Mouse (Mus musculus) midbrain, embryonic 14.5 days (tissue): ENCODE results near the gene Nupr1. TPM values are rescaled to one million over a fixed set of nuclear protein-coding genes. Genes with fewer than 3 reads are reported as not detected.

Experiments
- ATAC-seq: fragments of 200-750 bp; cut with Nextera tagmentation; 2 replicates; pipeline ENCODE4 v1.8.0; 2017; ENCODE audit warnings: moderate number of reproducible peaks, moderate library complexity; ENCODE audit not compliant: low FRiP score, low TSS enrichment
- DNase-seq: peaks from one replicate; pipeline ENCODE4 v3.0.0-alpha.2; 2015
- H3K27ac ChIP-seq: fragments of 300-500 bp; sonication (generic); replicated peaks from 2 replicates; pipeline ENCODE4 v1.5.1; 2014; ENCODE audit warnings: mild to moderate bottlenecking, low read depth, low read length, moderate library complexity
- H3K27me3 ChIP-seq: fragments of 300-500 bp; sonication (generic); 2 replicates; pipeline ENCODE4 v1.6.1; 2014; ENCODE audit warnings: low read length, control low read depth, mixed read lengths; ENCODE audit not compliant: control insufficient read depth, insufficient read depth
- H3K36me3 ChIP-seq: fragments of 300-500 bp; sonication (generic); 2 replicates; pipeline ENCODE4 v1.6.1; 2014; ENCODE audit warnings: low read length, control low read depth; ENCODE audit not compliant: control insufficient read depth, insufficient read depth
- H3K4me1 ChIP-seq: fragments of 300-500 bp; sonication (generic); 2 replicates; pipeline ENCODE4 v1.6.1; 2014; ENCODE audit warnings: mild to moderate bottlenecking, antibody characterized with exemption, low read length, control low read depth; ENCODE audit not compliant: control insufficient read depth, insufficient read depth
- H3K4me2 ChIP-seq: fragments of 300-500 bp; sonication (generic); 2 replicates; pipeline ENCODE4 v1.6.1; 2014; ENCODE audit warnings: mild to moderate bottlenecking, low read length, moderate library complexity
- H3K4me3 ChIP-seq: fragments of 300-500 bp; sonication (generic); replicated peaks from 2 replicates; pipeline ENCODE4 v1.5.1; 2014; ENCODE audit warnings: low read depth, low read length
- H3K9ac ChIP-seq: fragments of 300-500 bp; sonication (generic); replicated peaks from 2 replicates; pipeline ENCODE4 v1.6.1; 2014; ENCODE audit warnings: mild to moderate bottlenecking, low read length, moderate library complexity
- H3K9me3 ChIP-seq: fragments of 300-500 bp; sonication (generic); 2 replicates; pipeline ENCODE4 v1.6.1; 2016; ENCODE audit warnings: low read length, control low read depth, mixed read lengths; ENCODE audit not compliant: control insufficient read depth
- WGBS: fragments of 180-500 bp; shearing (Covaris S2); extraction: QIAGEN DNeasy Blood & Tissue Kit; methylation state at CpG from one replicate; pipeline ENCODE4 v1.1.7; 2014; 5-methylcytosine and 5-hydroxymethylcytosine counted together
- microRNA-seq: library from miRNA; unstranded; fragments of <30 nt; microRNA quantifications from one replicate; pipeline ENCODE4, GENCODE M21; 2016
- polyA plus RNA-seq: library from polyadenylated mRNA; unstranded; fragments of >200 nt; fragmentation: Nextera tagmentation; extraction: Ambion mirVana; gene quantifications from 2 replicates; pipeline ENCODE4 v1.2.1, GENCODE M21; 2014

Gene Nupr1
- polyA plus RNA-seq, 1 experiment from 2014 or later: 5.8 TPM

DNA sequence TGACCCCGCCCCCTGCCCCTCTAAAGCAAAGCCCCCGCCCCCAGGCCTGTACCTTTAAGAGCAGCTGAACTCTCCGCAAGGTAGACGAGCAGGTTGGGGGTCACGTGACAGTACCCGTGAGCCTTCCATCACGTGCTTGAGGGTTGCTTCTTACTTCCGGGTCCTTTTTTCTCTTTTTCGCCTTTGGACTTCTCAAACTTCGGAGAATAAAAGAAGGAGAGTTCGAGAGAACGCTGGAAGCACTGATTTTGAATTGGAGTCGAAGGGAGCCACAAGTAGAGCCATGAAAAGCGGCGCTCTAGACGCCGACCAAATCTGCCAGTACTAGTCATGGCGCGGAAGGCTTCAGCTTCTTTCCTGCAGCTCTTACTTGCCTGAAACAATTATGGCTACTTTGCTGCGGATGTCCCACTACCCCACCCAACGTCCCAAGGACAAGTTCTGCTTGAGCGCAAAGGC is 47.4 kb downstream of the Nupr1 start:
- H3K27me3 ChIP-seq: no peaks in the 10 kb centered on the region
- H3K9me3 ChIP-seq: no peaks in the 10 kb centered on the region
- H3K9ac ChIP-seq: peak overlapping the region; percentile 56; the same call in 1 of the 2 replicates
- DNase-seq (peak; percentile 94), ATAC-seq (peak; percentile 88)
- peaks cover 8% of the 10 kb centered on the region for H3K36me3 ChIP-seq
- peak overlapping the region; percentile 88 for H3K27ac ChIP-seq
- peak overlapping the region; percentile 62 for H3K4me3 ChIP-seq
- peak overlapping the region; percentile 89 for H3K4me2 ChIP-seq
- WGBS: under 1% methylated on average over 22 of the region's 22 CpGs
- peaks cover 10% of the 10 kb centered on the region; the same call in 1 of the 2 replicates for H3K4me1 ChIP-seq

DNA sequence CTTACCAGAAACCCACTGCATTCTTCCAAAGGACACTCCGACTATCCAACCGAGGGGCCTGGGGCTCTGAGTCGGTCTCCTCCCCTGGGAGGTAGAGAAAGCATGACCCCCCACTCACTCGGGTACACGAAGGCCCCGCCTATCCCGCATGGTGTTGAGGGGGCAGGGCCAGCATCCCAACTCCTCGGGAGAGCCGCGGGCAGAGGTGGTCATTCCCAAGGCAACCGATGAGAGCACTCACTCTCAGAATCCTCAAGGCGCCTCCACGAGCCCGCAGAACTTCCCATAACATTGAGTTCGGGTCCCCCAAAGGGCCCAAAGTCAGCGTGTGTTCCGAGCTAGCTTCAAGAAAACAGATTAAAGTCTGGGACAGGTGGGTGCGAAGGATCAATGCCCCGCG is 47.9 kb downstream of the Nupr1 start:
- peak; percentile 49 for DNase-seq
- 2% methylated on average over 20 of the region's 20 CpGs for WGBS

DNA sequence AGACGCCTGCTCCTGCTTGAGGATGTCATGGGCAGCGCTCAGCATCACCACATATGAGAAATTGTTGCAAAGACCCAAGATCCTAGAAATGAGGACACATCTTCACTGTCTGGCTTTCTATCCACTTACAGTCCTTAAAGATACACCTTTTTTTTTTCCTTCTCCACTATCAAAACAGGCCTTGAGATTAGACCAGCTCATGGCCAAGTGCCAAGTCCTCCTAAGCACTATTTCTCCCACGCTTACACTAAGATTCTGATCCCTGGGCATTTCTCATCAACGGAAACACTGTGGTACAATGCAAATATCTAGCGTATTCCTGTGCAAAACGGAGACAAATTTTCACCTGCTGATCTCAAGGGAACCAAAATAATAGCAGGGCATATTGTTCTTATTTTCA is 49.0 kb downstream of the Nupr1 start:
- Histone ChIP-seq H3K4me1 (peaks cover 10% of the 10 kb centered on the region; the same call in 1 of the 2 replicates), H3K9me3 (no peaks in the 10 kb centered on the region), H3K27me3 (no peaks in the 10 kb centered on the region), H3K36me3 (peaks cover 17% of the 10 kb centered on the region), H3K4me2 (peak overlapping the region; percentile 89), H3K4me3 (no peak overlapping the region), H3K9ac (no peak overlapping the region), H3K27ac (no peak overlapping the region)
- no peak for DNase-seq
- 89% methylated on average over 6 of the region's 6 CpGs for WGBS
- ATAC-seq: no peak

More for the DNA sequence above, 47.9 kb downstream of the Nupr1 start:
- H3K36me3 ChIP-seq: peaks cover 13% of the 10 kb centered on the region
- ATAC-seq: peak; percentile 70
- H3K4me3 ChIP-seq: peak overlapping the region; percentile 62
- peaks cover 10% of the 10 kb centered on the region; the same call in 1 of the 2 replicates for H3K4me1 ChIP-seq
- H3K9me3 ChIP-seq: no peaks in the 10 kb centered on the region
- peak overlapping the region; percentile 56; the same call in 1 of the 2 replicates for H3K9ac ChIP-seq
- peak overlapping the region; percentile 88; the same call in 1 of the 2 replicates for H3K27ac ChIP-seq
- peak overlapping the region; percentile 89 for H3K4me2 ChIP-seq
- no peaks in the 10 kb centered on the region for H3K27me3 ChIP-seq

DNA sequence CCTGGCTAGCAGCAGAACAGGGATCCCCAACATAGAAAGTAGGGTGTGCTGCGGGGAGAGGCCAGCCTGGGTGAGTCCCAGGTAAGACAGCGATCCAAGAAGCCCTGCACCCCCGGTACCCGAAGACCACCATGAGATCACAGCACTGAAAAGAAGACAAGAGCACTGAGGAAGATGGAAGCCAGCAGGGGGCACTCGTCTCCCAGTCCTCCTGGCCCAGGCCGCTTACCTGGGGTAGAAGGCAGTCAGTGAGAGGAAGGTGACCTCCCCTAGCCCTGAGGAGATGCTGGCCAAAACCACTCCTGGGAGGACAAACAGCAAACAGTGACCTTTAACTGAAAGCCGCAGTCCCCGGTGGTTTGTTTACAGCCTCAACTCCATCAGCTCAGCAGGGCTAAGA is 51.5 kb downstream of the Nupr1 start:
- no peak overlapping the region for H3K4me2 ChIP-seq
- no peaks in the 10 kb centered on the region for H3K9me3 ChIP-seq
- H3K36me3 ChIP-seq: peaks cover 27% of the 10 kb centered on the region
- H3K4me3 ChIP-seq: no peak overlapping the region
- ATAC-seq: no peak
- no peaks in the 10 kb centered on the region for H3K27me3 ChIP-seq
- 63% methylated on average over 8 of the region's 8 CpGs for WGBS
- no peak overlapping the region for H3K9ac ChIP-seq
- H3K4me1 ChIP-seq: peaks cover 10% of the 10 kb centered on the region; the same call in 1 of the 2 replicates
- peak; percentile 62 for DNase-seq
- H3K27ac ChIP-seq: no peak overlapping the region

DNA sequence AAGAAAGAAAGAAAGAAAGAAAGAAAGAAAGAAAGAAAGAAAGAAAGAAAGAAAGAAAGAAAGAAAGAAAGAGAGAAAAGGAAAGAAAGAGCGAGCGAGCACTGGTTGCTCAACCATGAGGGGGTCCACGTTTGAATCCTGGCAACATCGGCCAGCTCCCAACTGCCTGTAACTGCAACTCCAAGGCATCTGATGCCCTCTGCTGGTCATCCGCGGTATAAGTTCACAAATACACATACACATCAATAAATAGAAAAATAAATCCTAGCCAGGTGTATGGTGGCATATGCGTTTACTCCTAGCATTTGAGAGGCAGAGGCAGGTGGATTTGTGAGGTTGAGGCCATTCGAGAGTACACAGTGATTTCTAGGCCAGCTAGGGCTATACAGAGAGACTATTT is 53.7 kb downstream of the Nupr1 start:
- WGBS: 57% methylated on average over 8 of the region's 8 CpGs
- peaks cover 35% of the 10 kb centered on the region for H3K36me3 ChIP-seq
- no peak for ATAC-seq
- H3K4me1 ChIP-seq: peaks cover 4% of the 10 kb centered on the region; the same call in 1 of the 2 replicates
- H3K9ac ChIP-seq: no peak overlapping the region
- DNase-seq: peak; percentile 62
- no peak overlapping the region for H3K27ac ChIP-seq
- no peaks in the 10 kb centered on the region for H3K9me3 ChIP-seq
- H3K4me3 ChIP-seq: no peak overlapping the region
- H3K4me2 ChIP-seq: no peak overlapping the region
- no peaks in the 10 kb centered on the region for H3K27me3 ChIP-seq

Small RNAs within 50 kb of the gene (microRNA-seq; reads per million reads assigned to microRNA genes)
- gene Mir7059: 3.2 reads per million, percentile 21 among the genes with 10 or more reads in this experiment

Other genes with a start within 250 kb of the Nupr1 start
- gene Nfatc2ip, start 234.1 kb downstream of the Nupr1 start, polyA plus RNA-seq: 3.5 and 4.9 TPM in 2 replicates
- gene Cd19, start 216.0 kb downstream of the Nupr1 start, polyA plus RNA-seq: not detected in 2 replicates
- 19.6 and 22.1 TPM in 2 replicates for gene Rabep2, start 202.1 kb downstream of the Nupr1 start, polyA plus RNA-seq
- gene Atp2a1, start 167.8 kb downstream of the Nupr1 start, polyA plus RNA-seq: 0.39 TPM in 1 of 2 replicates, not detected in the other
- gene Sh2b1, start 155.4 kb downstream of the Nupr1 start, polyA plus RNA-seq: 67.5 and 73.1 TPM in 2 replicates
- gene Tufm, start 143.5 kb downstream of the Nupr1 start, polyA plus RNA-seq: 118 and 135 TPM in 2 replicates
- gene Atxn2l, start 127.4 kb downstream of the Nupr1 start, polyA plus RNA-seq: 51.8 and 73.2 TPM in 2 replicates
- 171 and 174 TPM in 2 replicates for gene Eif3c, start 64.5 kb downstream of the Nupr1 start, polyA plus RNA-seq
- gene Apobr, start 45.9 kb downstream of the Nupr1 start, polyA plus RNA-seq: 0.28 and 0.55 TPM in 2 replicates
- 26.5 and 27.7 TPM in 2 replicates for gene Cln3, start 45.0 kb downstream of the Nupr1 start, polyA plus RNA-seq
- not detected in 2 replicates for gene Il27, start 35.9 kb downstream of the Nupr1 start, polyA plus RNA-seq
- 64.6 and 71.3 TPM in 2 replicates for gene Sgf29, start 18.4 kb upstream of the Nupr1 start, polyA plus RNA-seq
- gene Sult1a1, start 45.6 kb upstream of the Nupr1 start, polyA plus RNA-seq: 0.38 and 2.6 TPM in 2 replicates
- 128 and 164 TPM in 2 replicates for gene Bola2, start 64.5 kb upstream of the Nupr1 start, polyA plus RNA-seq
- 10.6 and 13.7 TPM in 2 replicates for gene Slx1b, start 64.9 kb upstream of the Nupr1 start, polyA plus RNA-seq
- 95.0 and 115 TPM in 2 replicates for gene Coro1a, start 76.9 kb upstream of the Nupr1 start, polyA plus RNA-seq
- gene Mapk3, start 128.7 kb upstream of the Nupr1 start, polyA plus RNA-seq: 78.4 and 110 TPM in 2 replicates
- 2.0 and 3.4 TPM in 2 replicates for gene Gdpd3, start 135.5 kb upstream of the Nupr1 start, polyA plus RNA-seq
- 218 and 255 TPM in 2 replicates for gene Ypel3, start 146.1 kb upstream of the Nupr1 start, polyA plus RNA-seq
- gene Tbx6, start 150.6 kb upstream of the Nupr1 start, polyA plus RNA-seq: 0.22 and 0.24 TPM in 2 replicates
- 210 and 212 TPM in 2 replicates for gene Ppp4c, start 161.6 kb upstream of the Nupr1 start, polyA plus RNA-seq
- gene Fam57b, start 166.8 kb upstream of the Nupr1 start, polyA plus RNA-seq: 51.6 and 72.4 TPM in 2 replicates
- gene 4930451I11Rik, start 200.8 kb upstream of the Nupr1 start, polyA plus RNA-seq: not detected in 2 replicates
- gene Doc2a, start 216.6 kb upstream of the Nupr1 start, polyA plus RNA-seq: 9.7 and 15.3 TPM in 2 replicates
- gene Hirip3, start 231.1 kb upstream of the Nupr1 start, polyA plus RNA-seq: 8.0 and 12.8 TPM in 2 replicates
- 93.5 and 95.8 TPM in 2 replicates for gene Ino80e, start 231.5 kb upstream of the Nupr1 start, polyA plus RNA-seq